Mouse (Mus musculus): ENCODE measurements around the gene Mettl24. TPM values are rescaled to one million over a fixed set of nuclear protein-coding genes. Genes with fewer than 3 reads are reported as not detected.

Mettl24 gene
- 0.20 TPM for polyA plus RNA-seq (2017; shearing (Covaris generic))

DNA sequence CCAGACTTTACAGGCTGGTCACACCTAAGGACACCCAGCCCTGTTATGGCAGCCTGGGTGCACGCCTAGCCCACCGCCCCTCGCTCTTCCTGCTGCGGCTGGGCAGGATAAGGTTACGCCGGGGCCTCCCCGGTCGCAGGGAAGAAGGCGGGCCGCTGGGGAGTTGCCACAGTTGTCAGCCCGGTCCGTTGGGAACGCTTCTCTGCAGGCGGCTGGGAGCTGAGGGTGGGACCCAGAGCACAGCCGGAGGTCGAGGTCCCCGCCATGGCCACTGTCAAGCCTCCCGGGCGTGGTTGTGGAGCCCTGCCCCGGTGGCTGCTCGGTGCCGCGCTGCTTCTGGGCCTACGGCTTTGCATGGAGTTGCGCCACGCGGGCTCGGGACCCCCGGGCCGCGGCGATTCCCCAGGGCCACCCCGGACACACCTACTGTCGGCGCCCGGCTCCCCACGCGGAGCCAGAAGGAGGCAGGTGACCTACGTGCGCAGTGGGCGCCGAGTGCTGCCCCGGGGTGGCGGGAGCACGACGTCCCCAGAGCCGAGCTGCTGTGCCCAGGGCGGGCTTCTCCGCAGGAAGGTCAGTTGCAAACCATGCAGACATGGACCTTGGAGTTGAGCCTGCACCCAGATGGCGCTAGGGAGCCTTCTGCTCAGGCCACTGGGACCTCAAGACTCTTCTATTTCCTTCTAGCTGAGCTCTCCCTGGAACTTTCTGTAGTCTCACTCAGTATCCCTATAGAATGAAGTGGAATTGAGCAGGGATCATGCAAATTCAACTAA lies at the start of gene Mettl24:
Gene Mettl24, plus strand, starts transcription at position 191 of the 776 bp plus-strand sequence.

Other genes starting within 250 kb of the Mettl24 start
- gene Slc22a16, start 112.9 kb upstream of the Mettl24 start, polyA plus RNA-seq (2017; shearing (Covaris generic)), result not detected
- not detected for gene Ddo, start 53.3 kb upstream of the Mettl24 start, polyA plus RNA-seq (2017; shearing (Covaris generic))
- gene Cdc40, start 200.0 kb downstream of the Mettl24 start, polyA plus RNA-seq (2017; shearing (Covaris generic)), result 68.5 TPM
- not detected for gene Wasf1, start 200.2 kb downstream of the Mettl24 start, polyA plus RNA-seq (2017; shearing (Covaris generic))

All from inflammation-experienced regulatory T-cells, adult 16 weeks (primary cell).